Comparison of ENCODE assay signal across 8 mouse cellular contexts in the genomic region with DNA sequence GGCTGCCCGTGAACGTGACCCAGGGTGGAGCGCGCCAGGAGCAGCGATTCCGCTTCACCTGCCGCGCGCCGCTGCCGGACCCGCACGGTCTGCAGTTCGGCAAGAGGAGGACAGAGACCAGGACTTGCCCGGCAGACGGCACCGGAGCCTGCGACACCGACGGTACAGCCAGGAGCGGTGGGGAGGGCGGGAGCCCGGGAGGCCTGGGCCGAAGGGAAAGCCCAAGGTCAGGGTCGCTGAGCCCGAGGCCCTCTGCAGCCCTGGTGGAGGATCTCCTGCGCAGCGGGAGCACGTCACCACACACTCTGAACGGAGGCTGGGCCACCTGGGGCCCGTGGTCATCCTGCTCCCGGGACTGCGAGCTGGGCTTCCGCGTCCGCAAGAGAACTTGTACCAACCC.
DNase-seq lines count a peak whose midpoint lies in the region; ATAC-seq and TF ChIP-seq lines count a peak whose summit lies in the region.

No protein-coding gene starts in this region.

- peaks cover 5% of the 10 kb centered on the region; the same call in 1 of the 2 replicates for H3K4me1 ChIP-seq in megakaryocyte, embryonic 14.5 days
- 0 out of 2 replicates have a peak, but pooled peaks cover 2% of the 10 kb centered on the region for H3K4me1 ChIP-seq in heart, embryonic 16.5 days (ENCODE audit: control insufficient read depth, insufficient read depth, low read length)
- H3K4me1 ChIP-seq in limb, embryonic 15.5 days, result peaks cover 10% of the 10 kb centered on the region
- H3K4me1 ChIP-seq in stomach, postnatal 0 days (replicated peaks; ENCODE audit: control insufficient read depth, insufficient read depth), result no peaks in the 10 kb centered on the region
- H3K4me1 ChIP-seq in cerebellum, adult 2 months (ENCODE audit: control insufficient read depth, insufficient read depth, low read length), result no peaks in the 10 kb centered on the region; the same call in 1 of the 2 replicates

- no peak for TF ChIP-seq CTCF in stomach, postnatal 0 days (IDR thresholded peaks at IDR 0.05; ENCODE audit: low read depth)
- TF ChIP-seq CTCF in cerebellum, adult 2 months (IDR thresholded peaks at IDR 0.05; ENCODE audit: borderline replicate concordance, insufficient read depth, low read depth, low read length), result no peak

- peak overlapping the region; percentile 62 for H3K9ac ChIP-seq in heart, embryonic 16.5 days (ENCODE audit: low read length)
- no peak overlapping the region for H3K9ac ChIP-seq in limb, embryonic 15.5 days
- H3K9ac ChIP-seq in stomach, postnatal 0 days (ENCODE audit: low read length), result no peak overlapping the region

- ATAC-seq in megakaryocyte, adult 5-6 weeks (ENCODE audit: poor library complexity, severe bottlenecking), result no peak
- no peak for ATAC-seq in heart, embryonic 16.5 days (replicated peaks; ENCODE audit: extremely low read depth, insufficient read depth, low FRiP score)
- ATAC-seq in limb, embryonic 15.5 days (ENCODE audit: insufficient number of reproducible peaks, low FRiP score, low TSS enrichment, low read depth), result no peak
- ATAC-seq in stomach, postnatal 0 days (ENCODE audit: low FRiP score, low TSS enrichment), result no peak; the same call in 1 of the 2 replicates

- peak; percentile 37 for DNase-seq in stomach, postnatal 0 days (ENCODE audit: low spot score)
- DNase-seq in urinary bladder, adult 2 months (ENCODE audit: low spot score), result no peak
- DNase-seq in lung, postnatal 25 days (ENCODE audit: low spot score), result no peak
- no peak for DNase-seq in cerebellum, adult 2 months

- WGBS in heart, embryonic 16.5 days, result 4% methylated on average over 35 of the region's 36 CpGs
- WGBS in limb, embryonic 15.5 days, result 8% methylated on average over 32 of the region's 36 CpGs
- WGBS in stomach, postnatal 0 days, result 9% methylated on average over 36 of the region's 36 CpGs
- WGBS in cerebellum, adult 2 months, result 49% methylated on average over 36 of the region's 36 CpGs

- no peak for TF ChIP-seq POLR2A in cerebellum, adult 2 months (IDR thresholded peaks at IDR 0.05; ENCODE audit: borderline replicate concordance, insufficient read depth, low read length)

- H3K4me2 ChIP-seq in heart, embryonic 16.5 days (ENCODE audit: low read depth, low read length), result peak overlapping the region; percentile 81
- peak overlapping the region; percentile 49 for H3K4me2 ChIP-seq in limb, embryonic 15.5 days
- peak overlapping the region; percentile 62 for H3K4me2 ChIP-seq in stomach, postnatal 0 days (replicated peaks; ENCODE audit: low read depth)

- H3K27me3 ChIP-seq in megakaryocyte, embryonic 14.5 days (replicated peaks), result peaks cover 55% of the 10 kb centered on the region
- peaks cover 42% of the 10 kb centered on the region for H3K27me3 ChIP-seq in heart, embryonic 16.5 days (ENCODE audit: control insufficient read depth, insufficient read depth, low read length)
- H3K27me3 ChIP-seq in limb, embryonic 15.5 days, result peaks cover 66% of the 10 kb centered on the region
- peaks cover 6% of the 10 kb centered on the region; the same call in 1 of the 2 replicates for H3K27me3 ChIP-seq in stomach, postnatal 0 days (ENCODE audit: control insufficient read depth, insufficient read depth, low read length)
- H3K27me3 ChIP-seq in cerebellum, adult 2 months (ENCODE audit: control insufficient read depth, insufficient read depth, low read length), result peaks cover 3% of the 10 kb centered on the region; the same call in 1 of the 2 replicates

- no peaks in the 10 kb centered on the region for H3K36me3 ChIP-seq in megakaryocyte, embryonic 14.5 days (replicated peaks; ENCODE audit: low read length)
- H3K36me3 ChIP-seq in heart, embryonic 16.5 days (ENCODE audit: control insufficient read depth, insufficient read depth), result no peaks in the 10 kb centered on the region
- no peaks in the 10 kb centered on the region for H3K36me3 ChIP-seq in limb, embryonic 15.5 days
- no peaks in the 10 kb centered on the region for H3K36me3 ChIP-seq in stomach, postnatal 0 days (ENCODE audit: control insufficient read depth, insufficient read depth, low read length)

- H3K9me3 ChIP-seq in megakaryocyte, embryonic 14.5 days, result peaks cover 12% of the 10 kb centered on the region; the same call in 1 of the 2 replicates
- no peaks in the 10 kb centered on the region for H3K9me3 ChIP-seq in heart, embryonic 16.5 days (replicated peaks; ENCODE audit: control insufficient read depth, low read length)
- no peaks in the 10 kb centered on the region for H3K9me3 ChIP-seq in limb, embryonic 15.5 days
- H3K9me3 ChIP-seq in stomach, postnatal 0 days (ENCODE audit: control insufficient read depth, low read length), result no peaks in the 10 kb centered on the region

- H3K27ac ChIP-seq in heart, embryonic 16.5 days (ENCODE audit: low read length), result no peak overlapping the region
- no peak overlapping the region for H3K27ac ChIP-seq in limb, embryonic 15.5 days
- no peak overlapping the region for H3K27ac ChIP-seq in stomach, postnatal 0 days (replicated peaks)
- no peak overlapping the region for H3K27ac ChIP-seq in cerebellum, adult 2 months (ENCODE audit: insufficient read depth, low read length)

- TF ChIP-seq EP300 in stomach, postnatal 0 days (optimal IDR thresholded peaks at IDR 0.05), result no peak

- peak overlapping the region; percentile 38 for H3K4me3 ChIP-seq in megakaryocyte, embryonic 14.5 days (replicated peaks)
- H3K4me3 ChIP-seq in heart, embryonic 16.5 days (ENCODE audit: low read length), result peak overlapping the region; percentile 54
- peak overlapping the region; percentile 29 for H3K4me3 ChIP-seq in limb, embryonic 15.5 days
- H3K4me3 ChIP-seq in stomach, postnatal 0 days (ENCODE audit: low read depth, low read length), result peak overlapping the region; percentile 38
- H3K4me3 ChIP-seq in cerebellum, adult 2 months (replicated peaks; ENCODE audit: insufficient read depth, low read depth, low read length), result no peak overlapping the region
